Mouse (Mus musculus) liver, adult 2 months (tissue): Measurements from ENCODE around the gene Cacna1a.

Source experiments
- CTCF ChIP-seq: fragments of 200-500 bp; IDR thresholded peaks from 2 replicates; pipeline ENCODE4 v1.5.1; 2011; ENCODE audit warnings: low read depth, low read length, control low read depth
- POLR2A ChIP-seq: fragments of 200-500 bp; IDR thresholded peaks from 2 replicates; pipeline ENCODE4 v1.6.1; 2011; ENCODE audit warnings: low read length, control low read depth; ENCODE audit not compliant: insufficient read depth; ENCODE audit errors: extremely low read depth

- no peak for TF ChIP-seq POLR2A
- TF ChIP-seq CTCF = no peak
Measured at GRCm38 (mm10) chr8:84586221-84586620, 198.0 kb downstream of the Cacna1a start.
